Mouse (Mus musculus) embryo, embryonic 11.5 days (tissue): Measurements from ENCODE around the gene Epha5.

Source experiments
- DNase-seq: peaks from one replicate; pipeline ENCODE4 v3.0.0-alpha.2; 2012; ENCODE audit warnings: low read depth, low spot score

The Epha5 gene

DNA sequence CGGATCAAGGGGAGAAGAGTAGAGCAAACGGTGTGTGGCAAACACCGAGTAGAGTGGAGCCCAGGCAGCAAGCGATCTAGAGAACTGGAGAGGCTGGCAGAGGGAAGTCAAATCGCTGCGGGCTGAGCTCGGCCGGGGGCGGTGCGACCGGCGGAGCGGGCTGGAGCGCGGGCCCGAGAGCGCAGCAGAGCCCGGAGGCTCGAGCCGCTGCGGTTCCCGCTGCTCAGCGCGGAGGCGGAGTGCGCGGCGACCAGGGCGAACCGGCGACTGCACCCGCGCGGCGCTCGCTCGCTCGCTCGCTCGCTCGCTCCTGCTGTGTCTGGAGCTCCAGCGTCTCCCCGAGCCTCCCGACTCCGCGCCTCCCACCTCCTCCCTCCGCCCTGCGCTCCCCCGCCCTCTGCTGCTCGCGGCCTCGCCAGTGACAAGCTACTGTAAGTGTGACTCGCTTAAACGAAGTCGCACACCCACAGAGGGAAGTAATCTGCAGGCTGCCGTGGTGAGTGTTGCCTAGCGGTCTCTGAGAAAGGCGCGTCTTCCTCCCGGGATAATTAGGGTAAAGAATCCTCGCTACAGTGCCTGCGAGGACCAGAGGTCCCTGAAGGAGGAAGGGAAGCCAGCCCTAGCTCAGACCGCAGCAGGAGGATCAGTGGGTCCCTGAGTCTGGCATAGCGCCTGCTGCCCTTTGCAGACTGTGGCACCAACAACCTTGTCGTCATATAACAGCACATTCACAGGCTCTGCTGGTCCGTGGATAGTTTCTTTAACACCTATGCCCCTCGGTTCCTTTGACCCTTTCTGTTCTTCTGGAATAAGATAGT lies at the start of gene Epha5:
TSS of gene Epha5 (minus strand) at position 321 of the 818 bp plus-strand sequence.
- DNase-seq: peak; percentile 52

DNA sequence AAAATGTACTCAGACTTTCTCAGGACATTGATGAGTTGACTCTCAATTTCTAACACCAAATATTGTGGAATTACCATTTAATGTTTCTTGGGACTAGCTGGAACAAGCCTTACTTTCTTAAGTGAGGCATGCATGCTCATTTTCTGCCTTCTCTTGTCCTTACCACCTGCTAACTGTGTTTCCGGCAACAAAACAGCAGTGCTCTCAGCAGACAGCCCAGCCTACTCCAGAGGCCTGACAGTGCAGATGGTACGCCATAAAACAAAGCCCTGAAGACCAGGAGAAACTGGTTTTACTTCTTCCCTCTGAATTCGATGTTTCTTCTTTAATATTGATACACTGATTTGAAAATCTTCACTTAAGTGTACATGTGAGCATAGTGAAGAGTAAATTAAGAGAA lies 39.0 kb upstream of the Epha5 start:
- DNase-seq: no peak

DNA sequence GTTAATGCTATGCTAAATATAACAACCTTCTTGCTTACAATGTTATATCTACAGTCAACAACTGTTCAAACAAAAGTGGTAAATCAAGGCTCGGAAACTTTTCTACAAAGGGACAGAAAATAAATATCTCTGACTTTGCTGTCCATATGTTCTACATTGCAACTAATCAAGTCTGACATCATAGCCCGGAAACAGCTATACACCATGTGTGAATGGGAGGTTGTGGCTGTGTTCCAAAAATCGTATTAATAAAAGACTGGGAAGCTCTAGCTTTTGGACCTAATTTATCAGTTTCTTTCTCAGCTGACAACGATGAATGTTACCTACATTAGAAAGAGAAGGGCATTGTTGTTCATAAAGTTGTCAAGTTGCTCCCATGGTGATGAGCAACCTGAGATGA lies 37.5 kb upstream of the Epha5 start:
- no peak for DNase-seq

DNA sequence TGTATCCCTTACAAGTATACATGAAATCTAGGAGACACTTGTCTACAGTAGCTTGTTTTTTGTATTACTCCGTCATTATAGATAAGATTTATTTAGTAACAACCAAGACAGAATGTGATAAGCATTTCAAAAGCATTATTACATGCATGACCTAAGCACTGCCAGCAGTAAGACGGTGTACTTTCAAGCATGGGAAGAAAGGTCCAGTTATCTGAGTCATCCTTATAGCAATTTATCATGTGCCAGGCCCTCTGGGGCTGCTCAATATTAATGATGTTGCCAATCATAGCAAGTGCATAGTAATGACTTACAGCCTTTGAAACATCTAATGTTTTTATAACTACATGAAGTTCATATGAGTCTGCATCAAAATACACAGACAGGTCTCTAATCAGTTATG lies 36.7 kb upstream of the Epha5 start:
- no peak for DNase-seq

DNA sequence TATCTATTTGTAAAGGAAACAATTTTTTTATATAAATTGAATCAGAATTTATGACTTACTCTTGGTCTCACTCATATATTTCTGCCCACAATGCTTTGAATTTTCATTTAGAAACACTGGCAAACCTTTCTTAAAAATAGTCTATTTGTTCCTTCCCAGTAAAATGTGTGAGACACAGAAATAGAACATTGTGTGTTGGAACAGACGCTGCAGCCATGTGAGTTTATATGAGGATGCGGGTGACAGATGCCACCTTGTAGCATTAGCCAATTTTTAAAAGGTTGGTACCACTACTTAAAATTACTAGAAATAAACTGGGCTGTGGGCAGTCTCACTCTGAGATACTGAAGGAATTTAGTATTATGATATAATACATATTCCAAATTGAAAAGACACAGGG lies 23.1 kb upstream of the Epha5 start:
- DNase-seq: no peak

DNA sequence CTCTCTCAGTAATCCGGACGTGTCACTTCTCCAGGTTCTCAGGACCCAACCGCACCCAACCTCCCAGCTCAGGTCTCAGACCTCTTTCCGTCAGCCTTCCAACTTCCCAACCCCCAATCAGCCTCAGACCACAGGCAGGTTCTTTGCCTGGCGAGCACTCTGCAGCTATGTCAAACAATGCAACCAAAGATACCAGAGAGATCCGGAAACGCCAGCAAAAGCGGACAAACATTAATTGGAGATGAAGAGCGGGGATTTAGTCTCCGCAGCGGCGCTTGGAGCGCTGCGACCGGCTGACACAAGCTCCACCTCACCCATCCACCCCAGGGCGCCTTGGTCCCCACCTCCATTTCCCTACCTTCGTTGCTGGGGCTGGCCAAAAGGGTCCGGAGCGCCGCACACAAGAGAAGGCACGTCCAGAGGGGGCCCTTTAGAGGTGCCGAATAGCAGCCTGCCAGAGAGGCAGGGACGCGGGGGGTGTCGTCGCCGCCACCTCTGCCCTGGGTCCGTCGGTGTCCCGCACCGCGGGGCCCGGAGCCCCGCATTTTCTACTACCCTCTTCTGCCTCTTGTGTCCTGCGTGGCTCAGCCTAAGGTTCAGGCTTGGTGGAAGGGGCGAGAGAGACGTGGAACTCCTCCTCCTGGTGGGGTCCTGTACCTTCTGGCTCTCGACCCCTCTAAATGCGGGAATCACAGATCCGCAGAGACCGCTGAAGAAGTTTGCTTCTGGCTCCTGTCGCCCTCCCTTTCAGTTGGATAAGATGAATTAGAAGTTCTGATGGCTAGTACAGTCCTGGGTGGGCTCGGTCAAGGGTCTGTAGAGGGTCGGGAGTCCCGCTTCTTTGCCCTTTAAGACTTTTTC lies 991 bp downstream of the Epha5 start:
- no peak for DNase-seq

DNA sequence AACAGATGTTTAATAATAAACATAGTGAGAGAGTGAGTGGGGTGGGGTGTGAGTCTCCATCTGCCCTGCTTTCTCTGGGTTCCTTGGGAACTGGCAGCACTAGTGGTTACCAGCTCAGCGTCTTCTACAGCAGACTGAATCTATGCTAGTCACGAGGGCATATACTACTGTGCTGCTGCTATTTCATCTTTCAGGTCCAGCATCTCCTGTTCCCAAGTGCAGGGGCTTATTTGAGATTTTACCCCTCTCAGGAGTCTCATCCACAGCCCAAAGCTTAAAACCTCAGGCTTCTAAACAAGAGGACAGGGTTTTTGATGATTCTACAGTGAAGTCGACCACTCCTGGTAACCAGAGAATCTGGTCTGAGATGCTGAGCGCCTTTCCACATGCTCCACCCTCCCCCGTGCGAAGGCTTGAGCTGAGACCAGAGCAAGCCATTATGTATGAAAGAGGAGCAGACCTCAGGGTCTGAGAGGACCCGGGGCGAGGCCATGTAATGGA lies 2.2 kb downstream of the Epha5 start:
- no peak for DNase-seq

DNA sequence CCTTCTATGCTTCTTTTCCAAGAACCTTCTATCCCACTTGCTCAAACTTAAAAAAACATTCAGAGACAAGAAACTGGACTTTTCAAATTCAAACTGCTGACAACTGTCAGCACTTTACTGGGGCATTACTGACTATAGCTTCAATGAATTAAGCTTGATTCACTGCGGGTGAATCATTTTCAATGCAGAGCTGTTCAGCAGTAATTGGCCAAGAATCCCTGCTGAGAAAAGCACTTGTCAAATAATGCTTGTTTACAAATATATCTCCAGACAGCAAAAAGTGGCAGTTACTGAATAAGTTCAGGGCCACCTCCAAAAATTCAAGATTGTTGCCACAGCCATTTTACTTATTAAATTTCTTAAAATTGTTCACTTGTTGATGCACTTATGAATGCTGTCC lies 4.2 kb downstream of the Epha5 start:
- DNase-seq: no peak

DNA sequence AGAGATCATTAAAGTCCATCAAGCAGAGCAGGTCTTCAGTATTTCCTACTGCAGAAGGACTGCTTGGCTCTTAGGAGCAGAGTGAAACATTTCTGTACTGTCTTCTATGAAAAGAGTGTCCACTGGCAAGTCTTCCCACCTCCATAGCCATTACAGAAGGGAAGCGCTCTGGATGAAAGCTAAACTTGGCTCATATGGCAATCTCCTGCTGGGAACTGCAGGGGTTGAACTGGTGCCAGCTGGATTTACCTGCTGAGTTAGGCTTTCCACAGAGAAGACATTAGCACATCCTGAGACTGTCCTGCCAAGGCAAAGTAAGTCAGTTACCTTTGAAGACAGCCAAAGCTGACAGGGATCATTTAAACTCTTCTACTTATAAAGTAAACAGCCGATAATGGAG lies 8.8 kb downstream of the Epha5 start:
- DNase-seq: no peak

DNA sequence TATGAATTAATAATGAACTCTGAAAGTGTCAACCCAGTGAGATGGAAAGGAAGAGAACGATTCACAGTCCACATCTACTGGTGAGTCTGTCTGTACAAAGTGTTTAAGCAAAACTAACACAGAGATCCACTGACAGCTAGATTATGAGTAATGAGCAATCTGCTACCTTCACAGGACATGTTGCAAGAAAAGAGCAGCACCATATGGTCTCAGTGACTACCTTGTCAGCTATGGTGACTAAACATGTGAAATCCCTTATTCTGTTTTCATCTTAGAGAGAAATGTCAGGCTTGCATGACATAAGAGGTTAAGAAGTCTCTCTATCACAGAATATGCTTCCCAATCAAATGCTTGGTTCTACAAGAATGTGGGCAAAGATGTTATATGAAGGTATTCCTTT lies 20.1 kb downstream of the Epha5 start:
- no peak for DNase-seq

DNA sequence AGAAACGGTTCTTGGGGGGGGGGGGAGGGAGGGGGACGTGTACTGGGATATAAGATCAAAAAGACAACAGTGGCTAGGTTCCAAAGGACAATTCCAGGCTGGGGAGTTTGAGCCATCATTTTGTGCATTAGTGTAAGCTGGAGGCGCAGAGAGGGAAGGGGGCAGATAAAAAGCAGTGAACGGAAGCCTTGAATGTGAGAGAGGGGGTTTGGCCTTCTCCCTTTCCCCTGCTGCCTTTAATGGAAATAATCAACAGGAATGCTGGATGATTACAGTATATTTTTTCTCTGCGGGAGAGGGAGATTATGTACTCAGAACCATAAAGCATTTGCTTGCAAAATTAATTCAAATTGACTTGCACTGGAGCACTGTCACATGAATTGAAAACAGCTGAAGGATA lies 51.8 kb downstream of the Epha5 start:
- no peak for DNase-seq

DNA sequence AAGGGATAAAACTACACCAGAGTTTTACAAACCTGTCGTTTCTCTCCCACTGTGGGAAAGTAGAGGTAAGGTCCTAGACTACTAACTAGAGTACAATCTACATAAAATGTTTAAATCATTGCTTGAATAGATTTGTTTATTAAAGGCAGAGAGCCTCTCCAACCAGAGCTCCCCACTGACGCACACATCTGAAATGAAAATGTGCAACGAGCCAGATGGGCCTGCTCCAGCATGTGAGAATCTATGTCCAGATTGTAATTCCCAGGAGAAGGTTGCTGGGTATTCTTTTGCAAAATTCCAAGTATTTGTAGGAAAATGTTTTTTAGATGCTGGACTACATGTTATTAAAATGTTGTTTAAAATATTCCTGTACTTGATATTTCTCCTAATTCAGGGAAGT lies 57.8 kb downstream of the Epha5 start:
- no peak for DNase-seq

DNA sequence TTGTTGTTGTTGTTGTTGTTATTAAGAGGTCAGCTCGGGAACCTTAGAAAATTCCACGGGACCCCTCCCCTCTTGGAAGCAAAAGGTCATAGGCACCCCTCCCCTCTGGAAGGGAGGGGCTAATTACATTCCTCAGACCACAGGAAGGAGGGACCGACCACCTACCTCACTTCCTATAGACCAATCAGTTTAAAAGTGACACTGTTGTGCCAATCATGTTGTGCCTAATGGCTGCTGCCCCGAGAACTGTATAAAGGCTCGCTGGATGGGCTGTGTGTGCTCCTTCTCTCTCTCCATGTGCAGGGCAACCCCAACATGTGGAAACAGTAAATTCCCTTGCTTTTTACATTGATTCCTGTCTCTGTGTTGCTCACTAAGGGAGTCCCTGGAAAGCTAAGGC lies 64.1 kb downstream of the Epha5 start:
- DNase-seq: no peak

DNA sequence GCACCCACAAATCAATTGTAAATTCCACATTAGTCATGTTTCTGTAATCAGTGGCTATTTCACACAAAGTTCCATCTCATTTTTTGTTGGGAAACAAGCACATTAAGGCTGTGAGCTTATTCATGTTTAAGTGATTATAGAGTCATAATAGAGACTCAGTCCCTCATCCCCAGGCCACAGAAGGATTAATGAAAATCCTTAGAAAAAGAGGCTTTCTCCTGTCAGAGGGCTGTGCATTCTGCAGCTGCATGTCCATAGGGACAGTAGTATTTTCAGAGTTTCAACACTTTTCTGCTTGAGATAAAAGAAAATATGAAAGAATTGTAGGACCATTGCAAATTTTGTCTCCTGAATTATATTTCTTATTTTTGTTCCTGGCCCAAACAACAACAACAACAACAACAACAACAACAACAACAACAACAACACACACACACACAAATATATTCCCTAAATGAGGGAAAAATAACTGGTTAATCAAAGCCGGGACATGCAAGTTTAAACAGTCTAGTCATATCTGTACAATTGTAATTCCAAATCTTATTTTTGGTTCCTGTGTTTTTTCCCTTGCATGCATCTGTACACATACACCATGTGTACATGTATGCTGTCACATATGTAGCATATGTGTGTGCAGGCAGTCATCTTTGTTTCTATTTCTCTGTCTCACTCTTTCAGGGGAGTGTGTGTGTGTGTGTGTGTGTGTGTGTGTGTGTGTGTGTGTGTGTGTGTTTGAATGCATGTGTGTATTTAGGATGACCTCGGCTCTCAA lies 70.3 kb downstream of the Epha5 start:
- no peak for DNase-seq

DNA sequence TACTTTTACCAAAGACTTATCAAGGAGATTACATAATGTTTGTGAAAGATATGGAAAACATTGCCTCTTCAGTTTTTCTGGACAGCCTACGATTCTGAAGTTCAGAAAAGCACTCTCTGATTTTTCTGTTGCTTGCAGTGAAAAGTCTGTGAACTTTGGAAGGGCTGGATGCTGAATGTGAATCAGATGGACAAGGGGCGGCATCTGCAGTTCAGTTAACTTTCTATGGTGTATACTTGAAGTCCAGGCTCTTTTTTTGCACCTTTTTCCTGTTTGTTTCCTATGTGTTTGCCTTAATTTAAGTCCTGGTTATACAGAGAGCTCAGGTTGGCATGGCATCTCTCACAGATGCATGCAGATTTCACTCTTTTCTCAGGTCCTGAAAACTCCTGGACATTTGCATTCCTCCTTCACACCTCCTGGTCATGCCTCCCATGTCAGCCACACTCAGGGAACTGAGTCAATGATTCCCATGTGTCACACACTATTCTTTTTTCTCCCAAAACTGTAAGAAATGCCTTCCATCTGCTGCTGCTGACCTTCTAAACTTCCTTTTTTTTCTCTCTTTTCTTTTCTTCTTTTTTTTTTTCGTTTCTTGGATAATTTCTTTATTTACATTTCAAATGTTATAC lies 81.2 kb downstream of the Epha5 start:
- DNase-seq: no peak

DNA sequence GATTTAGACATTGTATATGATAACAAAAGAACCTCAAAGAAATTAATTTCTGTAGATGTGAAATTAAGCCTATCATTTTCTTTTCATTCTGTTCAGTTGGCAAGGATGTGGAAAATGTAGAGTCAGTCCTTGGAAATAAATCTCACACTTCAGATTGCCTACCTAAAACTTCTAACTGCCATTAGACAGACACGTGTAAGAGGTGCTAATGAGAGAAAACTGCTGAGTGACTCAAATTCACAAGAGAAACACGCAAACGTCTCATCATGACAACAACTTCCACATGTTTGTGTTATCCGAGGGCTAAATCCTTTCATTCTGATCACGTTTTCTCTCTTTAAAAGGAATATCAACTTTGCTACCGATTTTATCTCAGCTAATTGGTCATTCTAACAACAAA lies 82.7 kb downstream of the Epha5 start:
- DNase-seq: no peak

DNA sequence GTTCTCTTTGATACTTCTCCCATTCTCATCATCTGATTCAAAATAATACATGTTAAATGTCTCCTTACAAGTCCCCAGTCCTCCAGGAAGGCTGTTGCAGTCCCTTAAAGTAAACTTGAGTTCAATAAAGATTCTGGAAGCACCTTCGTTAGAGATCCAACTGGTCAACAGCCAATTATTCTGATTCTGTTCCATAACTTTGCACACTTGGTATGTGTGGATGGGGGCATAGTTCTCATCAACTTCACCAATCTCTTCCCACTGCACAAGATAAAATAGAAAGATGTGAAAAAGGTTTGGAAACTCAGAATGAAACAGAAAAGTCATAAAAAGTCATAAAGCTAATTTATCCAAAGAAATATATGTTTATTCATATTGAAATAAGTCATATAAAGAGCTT lies 85.6 kb downstream of the Epha5 start:
- DNase-seq: no peak

DNA sequence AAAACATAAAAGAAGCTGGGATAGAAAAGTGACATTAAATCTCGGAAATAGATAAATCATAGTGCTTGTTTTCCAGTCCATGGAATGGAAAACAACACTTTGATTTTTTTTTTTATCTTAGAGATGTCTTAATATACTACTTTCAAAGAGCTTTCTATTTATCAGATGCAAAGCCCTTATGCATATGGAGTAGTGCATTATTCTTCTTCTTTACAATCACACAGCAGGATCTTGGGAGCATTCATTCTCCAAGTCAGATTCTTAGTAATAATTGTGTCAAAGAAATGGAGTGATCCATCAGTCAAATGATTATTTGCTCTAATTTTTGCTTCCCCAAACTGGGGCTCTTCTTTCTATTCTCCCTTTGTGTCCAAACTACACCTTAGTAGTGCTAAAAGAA lies 96.6 kb downstream of the Epha5 start:
- DNase-seq: no peak

DNA sequence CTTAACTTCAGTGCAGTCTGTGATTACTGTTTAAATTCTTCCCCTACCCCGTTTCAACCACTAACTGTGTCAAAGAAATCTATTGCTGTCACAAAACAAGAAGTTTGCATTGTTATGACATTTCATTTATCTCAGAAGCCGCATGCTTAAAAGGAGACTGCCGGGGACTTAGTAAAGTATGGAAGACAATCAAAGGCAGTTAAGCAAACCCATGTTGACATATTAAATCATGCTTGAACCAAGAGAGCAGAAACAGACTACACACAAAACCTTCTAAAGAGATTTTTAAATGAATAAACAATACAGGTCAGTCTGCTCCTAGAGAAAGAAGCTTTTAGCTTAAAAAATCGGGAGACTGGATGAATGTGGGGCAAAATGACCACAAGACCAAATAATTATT lies 97.0 kb downstream of the Epha5 start:
- DNase-seq: no peak

DNA sequence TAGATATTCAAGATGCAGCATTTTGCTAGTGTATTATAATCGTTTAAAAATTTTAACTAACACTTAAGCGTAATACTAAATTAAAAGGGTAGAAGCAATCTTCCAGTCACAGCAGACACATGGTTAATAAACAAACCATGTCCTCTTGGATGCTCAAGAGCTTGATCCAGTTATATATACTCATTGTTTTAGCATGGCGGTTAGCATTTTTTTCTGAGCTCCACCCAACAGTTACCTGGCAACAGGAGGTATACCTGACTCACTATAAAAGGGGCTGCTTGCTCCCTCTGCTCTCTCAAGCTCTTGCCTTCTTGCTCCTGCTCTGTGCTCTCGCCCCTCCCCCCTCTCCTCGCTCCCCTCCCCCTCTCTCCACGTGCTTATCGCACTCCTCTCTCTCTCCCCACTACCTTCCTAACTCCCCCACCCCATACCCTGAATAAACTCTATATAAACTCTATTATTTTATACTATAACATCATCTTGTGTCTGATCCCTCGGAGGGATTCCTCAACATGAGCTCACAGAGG lies 98.3 kb downstream of the Epha5 start:
- DNase-seq: no peak

DNA sequence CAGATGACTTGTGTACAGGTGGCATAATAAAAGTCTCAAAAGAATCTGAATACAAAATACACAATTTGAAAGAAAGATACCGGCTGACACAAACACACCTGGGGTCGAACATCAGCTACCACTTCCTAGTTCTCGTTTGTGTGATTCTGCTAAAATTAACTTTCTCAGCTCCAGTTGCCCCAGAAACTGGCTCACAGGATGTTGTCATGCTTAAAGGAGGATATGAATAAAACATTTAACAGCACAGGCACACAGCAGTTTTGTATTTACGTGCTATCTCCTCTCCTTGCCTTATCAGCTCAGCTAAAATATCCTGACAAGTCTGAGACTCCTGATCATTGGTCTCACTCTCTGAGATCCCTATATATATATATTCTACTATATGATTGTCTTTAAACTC lies 99.3 kb downstream of the Epha5 start:
- no peak for DNase-seq
